Mouse (Mus musculus) embryo, embryonic 11 days (tissue): ENCODE data around the gene Ric8a.

Experiments
- DNase-seq: peaks from one replicate; pipeline ENCODE4 v3.0.0-alpha.2; 2015

The Ric8a gene

DNA sequence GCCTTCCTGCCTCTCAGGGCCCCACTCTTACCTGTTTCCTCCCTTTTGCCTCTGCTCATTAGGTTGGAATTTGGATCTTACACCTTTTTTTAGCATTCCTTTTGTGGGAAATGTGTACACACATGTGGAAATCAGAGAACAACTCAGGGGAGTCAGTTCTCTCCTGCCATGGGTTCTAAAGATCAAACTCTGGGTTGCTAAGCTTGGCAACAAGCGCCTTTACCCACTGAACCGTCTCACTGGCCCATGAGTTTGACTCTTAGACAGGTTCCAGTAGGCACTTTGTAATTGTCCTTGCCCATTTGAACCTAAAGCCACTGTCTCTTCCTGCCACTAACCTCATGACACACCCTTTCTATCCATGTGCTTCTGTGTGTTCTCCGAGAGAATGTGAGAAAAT is 37.9 kb downstream of the Ric8a start:
- DNase-seq, result no peak

DNA sequence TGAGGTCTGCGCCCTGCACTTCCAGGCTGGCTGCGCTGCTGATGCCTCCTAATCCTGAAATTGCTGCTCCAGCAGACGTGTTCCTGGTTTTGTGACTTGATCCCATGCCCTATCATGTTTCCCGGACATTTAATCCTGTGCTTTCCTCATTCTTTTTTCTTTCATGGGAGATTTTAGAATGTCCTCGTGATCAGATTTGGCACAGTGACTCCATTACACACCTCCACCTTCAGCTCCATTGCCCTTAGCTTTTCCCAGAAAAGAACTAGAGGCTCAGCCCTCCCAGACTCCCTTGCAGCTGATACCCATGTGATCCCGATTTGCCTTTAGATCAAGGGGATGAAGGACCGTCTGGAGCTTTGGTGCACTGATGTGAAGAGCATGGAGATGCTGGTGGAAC is 41.1 kb downstream of the Ric8a start:
- DNase-seq, result no peak

- DNase-seq, result no peak
These were observed 42.4 kb downstream of the Ric8a start for GRCm38 (mm10) chr7:140899121-140899520.

DNA sequence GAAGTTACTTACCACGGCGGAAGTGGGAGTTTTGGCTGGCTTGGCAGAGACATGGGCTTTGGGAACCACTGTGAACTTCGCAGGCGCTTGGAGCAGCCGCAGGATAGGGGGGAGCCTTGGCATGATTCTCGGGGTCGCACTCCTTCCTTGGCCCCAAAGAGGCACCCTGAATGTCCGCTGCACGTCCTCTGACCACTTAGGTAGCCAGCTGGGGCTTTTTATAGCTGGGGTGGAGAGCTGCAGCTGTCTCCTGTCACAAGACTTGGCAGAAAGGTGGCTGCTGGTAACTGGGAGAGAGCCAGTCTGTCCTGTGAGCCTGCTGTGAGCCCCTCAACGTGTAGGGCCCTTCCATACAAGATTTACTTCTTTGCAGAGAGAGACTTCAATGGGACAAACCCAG is 43.5 kb downstream of the Ric8a start, which contains the start of gene Cox8b:
Gene Cox8b (minus strand): TSS at position 227 of the 400 bp plus-strand sequence.
- DNase-seq, result no peak

DNA sequence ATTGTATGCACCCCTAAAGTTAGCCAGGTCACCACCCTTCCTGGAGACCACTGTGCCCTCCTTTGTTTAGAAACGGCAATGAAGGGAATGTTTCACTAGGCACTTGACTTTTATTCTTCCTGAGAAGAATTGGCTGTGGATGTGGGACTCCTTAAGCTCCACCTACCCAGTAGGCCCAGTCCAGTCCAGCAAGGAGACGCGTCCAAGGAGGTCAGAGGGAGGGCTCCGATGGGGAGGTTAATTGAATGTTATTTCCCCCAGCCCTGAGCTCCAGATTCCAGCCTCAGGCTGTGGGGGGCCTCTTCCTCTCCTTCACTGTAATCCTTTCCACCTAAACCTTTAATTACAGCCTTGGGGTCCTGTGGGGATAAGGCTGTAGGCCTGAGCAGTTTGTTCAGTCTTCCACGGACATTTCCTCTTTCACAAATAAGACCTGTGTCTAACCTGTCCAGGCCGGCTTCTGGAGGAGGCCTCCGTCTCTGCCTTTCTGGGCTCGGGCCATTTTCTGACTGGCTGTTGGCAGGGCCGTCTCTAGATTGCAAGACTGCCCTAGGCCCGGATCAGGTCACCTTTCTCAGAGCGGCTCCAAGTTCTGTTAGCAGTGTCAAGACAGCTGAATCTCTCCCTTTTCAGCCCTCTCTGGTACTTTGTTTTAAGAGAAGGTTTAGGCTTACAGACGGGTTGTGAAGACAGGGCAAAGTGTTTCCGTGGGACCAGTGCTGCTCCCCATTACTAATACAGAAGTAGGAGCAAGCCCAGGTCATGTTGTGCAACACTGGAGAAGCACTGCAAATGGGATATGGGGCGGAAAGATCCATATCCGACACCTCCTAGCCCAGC is 45.5 kb downstream of the Ric8a start:
- no peak for DNase-seq

DNA sequence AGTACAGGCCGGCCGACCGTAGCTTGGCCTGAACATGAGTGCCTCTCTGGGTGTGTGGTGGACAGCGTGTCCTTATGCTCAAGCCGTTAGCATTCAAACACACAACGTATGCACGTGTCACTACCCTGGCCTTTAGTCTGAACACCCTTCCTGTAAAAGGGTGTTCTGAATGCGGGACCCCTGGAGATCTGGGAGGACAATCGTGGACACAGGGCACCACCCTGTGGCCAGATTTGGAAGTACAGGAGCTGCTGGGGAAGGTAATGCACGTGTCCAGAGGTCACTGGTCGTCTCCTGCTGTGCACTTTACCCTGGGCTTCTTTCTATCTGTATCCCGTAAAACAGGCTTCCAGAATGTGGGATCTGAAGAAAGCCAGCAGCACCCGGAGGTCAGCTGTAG is 46.5 kb downstream of the Ric8a start:
- peak; percentile 77 for DNase-seq

- DNase-seq, result no peak
These were observed 48.9 kb downstream of the Ric8a start for GRCm38 (mm10) chr7:140905642-140906081.

DNA sequence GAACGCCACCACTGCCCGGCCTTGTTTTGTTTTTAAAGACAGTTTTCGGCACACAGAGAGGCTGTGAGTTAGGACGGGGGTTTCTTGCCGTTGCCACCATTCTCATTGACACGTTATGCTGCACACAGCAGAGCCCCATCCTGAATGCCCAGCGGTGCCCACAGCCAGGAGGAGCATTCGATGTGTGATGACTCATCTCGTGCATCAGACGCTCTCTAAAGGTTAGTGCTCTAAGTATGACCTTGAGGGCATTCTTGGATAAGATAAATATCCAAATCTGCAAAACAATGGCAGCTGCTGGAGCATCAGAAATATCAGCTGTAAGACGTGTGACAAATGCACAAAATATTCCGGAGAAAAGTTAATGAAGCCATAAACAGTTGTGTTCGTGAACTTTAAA is 50.4 kb downstream of the Ric8a start:
- DNase-seq, result no peak

GRCm38 (mm10) chr7:140907697-140908096 is 50.9 kb downstream of the Ric8a start:
- DNase-seq, result no peak

DNA sequence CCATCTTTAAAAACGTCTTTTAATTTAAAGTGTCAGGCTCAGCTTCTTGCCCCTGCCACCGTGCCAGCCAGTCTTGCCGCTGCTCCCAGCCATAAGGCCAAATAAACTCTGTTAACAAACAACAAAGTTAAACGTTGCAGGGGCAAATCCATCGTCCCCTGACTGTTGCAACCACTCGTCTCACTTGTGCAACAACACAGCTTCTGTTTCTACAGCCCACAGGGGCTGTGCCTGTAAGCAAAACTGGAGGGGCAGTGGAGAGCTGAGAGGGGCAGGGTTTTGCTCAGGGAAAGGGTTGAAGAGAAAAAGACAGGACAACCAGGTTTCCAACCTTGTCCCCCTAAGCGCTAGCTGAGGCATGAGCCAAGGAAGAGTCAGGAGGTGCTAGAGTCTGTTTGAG is 51.4 kb downstream of the Ric8a start:
- DNase-seq, result no peak

DNA sequence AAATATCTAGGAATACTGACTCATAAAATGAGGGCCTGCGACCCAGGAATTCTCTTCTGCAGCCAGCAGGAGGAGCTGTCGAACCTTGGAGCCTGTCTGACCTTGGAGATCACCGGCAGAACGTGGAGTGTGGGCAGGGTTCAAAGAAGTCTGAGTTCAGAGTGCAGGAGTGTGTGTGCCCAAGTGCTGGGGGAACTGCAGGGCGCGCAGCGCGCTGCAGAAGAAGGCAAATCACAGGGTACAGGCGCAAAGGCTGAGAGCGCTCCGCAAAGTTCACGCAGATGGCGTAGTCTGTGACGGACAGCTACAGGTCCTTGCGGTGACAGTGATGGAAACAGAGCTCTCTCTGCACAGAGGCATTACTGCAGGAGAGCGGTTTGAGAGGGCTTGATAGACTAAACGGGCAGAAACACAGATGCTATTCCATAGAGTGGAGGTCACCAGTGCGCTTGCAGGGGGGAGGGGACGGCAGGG is 51.9 kb downstream of the Ric8a start:
- DNase-seq, result peak; percentile 90

DNA sequence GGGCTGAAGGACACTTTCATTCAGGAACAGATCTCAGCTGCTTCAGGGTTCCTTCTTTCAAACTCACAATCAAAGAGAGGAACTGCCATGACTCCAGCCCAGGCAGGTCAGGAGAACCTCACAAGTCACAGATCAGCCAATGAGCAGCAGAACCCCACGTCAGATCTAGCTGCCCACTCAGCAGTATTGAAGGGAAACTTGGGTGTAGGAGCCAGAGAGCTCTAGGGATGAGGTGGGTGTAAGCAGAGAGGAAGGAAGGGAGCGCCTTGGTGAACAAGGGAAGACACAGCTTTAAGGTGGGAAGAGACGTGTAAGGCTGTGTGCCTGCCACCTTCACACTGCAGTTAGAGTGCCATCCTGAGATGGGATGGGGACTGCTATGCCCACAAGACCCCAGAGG is 55.5 kb downstream of the Ric8a start:
- DNase-seq, result no peak

GRCm38 (mm10) chr7:140912846-140913482 is 56.2 kb downstream of the Ric8a start:
- no peak for DNase-seq
